Mouse (Mus musculus) CH12.LX (cell line): ENCODE results near the gene Fry.
A peak's percentile ranks its signal among the peaks of the same experiment; 100 is the strongest.

Experiments used
- CTCF ChIP-seq, 2 experiments: IDR thresholded peaks in 1 of 2; conservative IDR thresholded peaks in 1 of 2; 2 replicates each; pipeline ENCODE4 v1.5.1; 2011 to 2012; ENCODE audit warnings: low read depth in 2 of 2, low read length in 2 of 2, improper control_type of control experiment in 1 of 2, inconsistent platforms in 1 of 2, mild to moderate bottlenecking in 1 of 2, moderate library complexity in 1 of 2
- ETS1 ChIP-seq: conservative IDR thresholded peaks from 2 replicates; pipeline ENCODE4 v1.6.1; 2012; ENCODE audit warnings: low read depth, mild to moderate bottlenecking, inconsistent platforms, low read length, improper control_type of control experiment, moderate library complexity
- KAT2A ChIP-seq: IDR thresholded peaks from 2 replicates; pipeline ENCODE4 v1.6.1; 2012; ENCODE audit warnings: low read length, improper control_type of control experiment, inconsistent platforms; ENCODE audit not compliant: insufficient replicate concordance
- MAX ChIP-seq: IDR thresholded peaks from 2 replicates; pipeline ENCODE4 v1.6.1; 2011; ENCODE audit warnings: low read length, improper control_type of control experiment

- TF ChIP-seq CTCF (conservative IDR thresholded peaks at IDR 0.05 in 1 of 2, IDR thresholded peaks at IDR 0.05 in 1 of 2; ENCODE audit: low read depth in 2 of 2, low read length in 2 of 2) (peak in 1 of 2 experiments; percentile 22; a peak in 2 of 4 replicates), KAT2A (no peak), ETS1 (no peak), MAX (no peak)
These were observed 312.8 kb downstream of the Fry start for GRCm38 (mm10) chr5:150431286-150431685.
